ENCODE assay signal across 23 mouse cellular contexts in genomic region chr1:190655081-190655480, GRCm38 (mm10).
DNase-seq lines count a peak whose midpoint lies in the region; ATAC-seq lines count a peak whose summit lies in the region.
"Had no signal": no experiment of that assay in that cellular context is flagged by ENCODE, and none has a peak within 500 bp of the region (broad histone marks: within the 10 kb centered on the region; RNA-seq: fewer than 3 reads in every experiment).

No protein-coding gene starts in this region.

- H3K4me3 ChIP-seq in forebrain, embryonic 14.5 days (ENCODE audit: low read depth, low read length), result no peak overlapping the region
- H3K4me3 ChIP-seq in midbrain, embryonic 13.5 days (replicated peaks), result no peak overlapping the region
- no peak overlapping the region for H3K4me3 ChIP-seq in liver, embryonic 12.5 days
- H3K4me3 ChIP-seq: embryonic facial prominence, embryonic 10.5 days; limb, embryonic 12.5 days had no signal

- no peak overlapping the region for H3K9ac ChIP-seq in forebrain, embryonic 14.5 days (ENCODE audit: low read length)
- H3K9ac ChIP-seq in midbrain, embryonic 13.5 days (replicated peaks), result no peak overlapping the region
- H3K9ac ChIP-seq in liver, embryonic 12.5 days, result no peak overlapping the region
- H3K9ac ChIP-seq: limb, embryonic 12.5 days had no signal

- H3K4me1 ChIP-seq in forebrain, embryonic 14.5 days (ENCODE audit: control insufficient read depth, insufficient read depth, low read length), result peaks cover 24% of the 10 kb centered on the region
- H3K4me1 ChIP-seq in midbrain, embryonic 13.5 days (replicated peaks), result peaks cover 28% of the 10 kb centered on the region
- H3K4me1 ChIP-seq in liver, embryonic 12.5 days, result no peaks in the 10 kb centered on the region

- H3K4me2 ChIP-seq in forebrain, embryonic 14.5 days (ENCODE audit: low read length), result no peak overlapping the region
- H3K4me2 ChIP-seq in midbrain, embryonic 13.5 days (replicated peaks), result no peak overlapping the region
- no peak overlapping the region for H3K4me2 ChIP-seq in liver, embryonic 12.5 days
- H3K4me2 ChIP-seq: limb, embryonic 12.5 days; liver, embryonic 11.5 days had no signal

- H3K36me3 ChIP-seq in forebrain, embryonic 14.5 days (ENCODE audit: control insufficient read depth, insufficient read depth, low read length), result no peaks in the 10 kb centered on the region
- no peaks in the 10 kb centered on the region for H3K36me3 ChIP-seq in midbrain, embryonic 13.5 days
- H3K36me3 ChIP-seq in liver, embryonic 12.5 days, result no peaks in the 10 kb centered on the region
- H3K36me3 ChIP-seq: embryonic facial prominence, embryonic 10.5 days; limb, embryonic 12.5 days had no signal

- peak overlapping the region; percentile 67 for H3K27ac ChIP-seq in forebrain, embryonic 14.5 days (ENCODE audit: low read depth, low read length)
- peak overlapping the region; percentile 30 for H3K27ac ChIP-seq in midbrain, embryonic 13.5 days
- no peak overlapping the region for H3K27ac ChIP-seq in liver, embryonic 12.5 days
- H3K27ac ChIP-seq: embryonic facial prominence, embryonic 10.5 days; limb, embryonic 12.5 days had no signal

- WGBS in forebrain, embryonic 14.5 days, result 79% methylated on average over 7 of the region's 7 CpGs
- WGBS in midbrain, embryonic 13.5 days, result 80% methylated on average over 7 of the region's 7 CpGs
- WGBS in liver, embryonic 12.5 days (ENCODE audit: insufficient replicate concordance), result 79% methylated on average over 7 of the region's 7 CpGs

- ATAC-seq in frontal cortex, adult (ENCODE audit: low TSS enrichment), result 0 out of 2 replicates have a peak, but pooled peaks have one; percentile 49
- no peak for ATAC-seq in forebrain, embryonic 14.5 days
- ATAC-seq in midbrain, embryonic 13.5 days, result no peak
- no peak for ATAC-seq in liver, embryonic 12.5 days
- ATAC-seq: inflammation-experienced regulatory T-cells, adult 6 months had no signal

- no peaks in the 10 kb centered on the region for H3K27me3 ChIP-seq in forebrain, embryonic 14.5 days (replicated peaks; ENCODE audit: control insufficient read depth, insufficient read depth, low read length)
- 0 out of 2 replicates have a peak, but pooled peaks cover 4% of the 10 kb centered on the region for H3K27me3 ChIP-seq in midbrain, embryonic 13.5 days
- H3K27me3 ChIP-seq in liver, embryonic 12.5 days (replicated peaks), result no peaks in the 10 kb centered on the region
- H3K27me3 ChIP-seq: limb, embryonic 12.5 days had no signal

- H3K9me3 ChIP-seq in forebrain, embryonic 14.5 days (replicated peaks; ENCODE audit: control insufficient read depth, low read length), result no peaks in the 10 kb centered on the region
- H3K9me3 ChIP-seq in midbrain, embryonic 13.5 days, result no peaks in the 10 kb centered on the region
- no peaks in the 10 kb centered on the region for H3K9me3 ChIP-seq in liver, embryonic 12.5 days (replicated peaks)
- H3K9me3 ChIP-seq: embryonic facial prominence, embryonic 10.5 days; limb, embryonic 12.5 days had no signal

- DNase-seq in frontal cortex, postnatal 25 days (ENCODE audit: low spot score in 2 of 2), result no peak
- DNase-seq in layer of hippocampus, postnatal 10 days (ENCODE audit: low spot score in 2 of 2), result peak; percentile 4 to 9
- no peak for DNase-seq in layer of hippocampus, adult 9-11 months
- DNase-seq in forebrain, embryonic 14.5 days (ENCODE audit: low spot score), result no peak
- DNase-seq in left cerebral cortex, adult 9 months (ENCODE audit: low spot score in 2 of 2), result no peak
- DNase-seq: adrenal gland, adult 2 months; cerebellum, adult 11-12 months; cerebellum, postnatal 10 days; kidney, adult 18-20 months; kidney, postnatal 14 days; layer of hippocampus, postnatal 36 days; lung, adult 18-20 months; lung, postnatal 14 days; right cerebral cortex, postnatal 4 days; thymus, adult 18-20 months; thymus, postnatal 36 days had no signal

Comparison
In these comparisons a context has a peak if more than half of its experiments do, and no peak if none do; other contexts are left out.
1. DNase-seq: peak in layer of hippocampus, postnatal 10 days (2 of 2); none in frontal cortex, postnatal 25 days (0 of 2), layer of hippocampus, adult 9-11 months (single experiment), forebrain, embryonic 14.5 days (single experiment) and left cerebral cortex, adult 9 months (0 of 2).